Mouse (Mus musculus): Measurements from ENCODE around the gene H2-Q6. TPM values are rescaled to one million over a fixed set of nuclear protein-coding genes. Genes with fewer than 3 reads are reported as not detected.

H2-Q6 gene
- polyA plus RNA-seq, 1 experiment: 53.5 TPM

Other genes starting within 250 kb of the H2-Q6 start
- 3.7 and 3.8 TPM in 2 replicates for gene Aif1, start 248.8 kb upstream of the H2-Q6 start, polyA plus RNA-seq (2012; rRNA removed)
- 25.5 and 32.1 TPM in 2 replicates for gene Lst1, start 236.4 kb upstream of the H2-Q6 start, polyA plus RNA-seq (2012; rRNA removed)
- gene Ltb, start 230.4 kb upstream of the H2-Q6 start, polyA plus RNA-seq (2012; rRNA removed): 23.4 and 35.1 TPM in 2 replicates
- gene Tnf, start 222.8 kb upstream of the H2-Q6 start, polyA plus RNA-seq (2012; rRNA removed): 3.7 and 4.9 TPM in 2 replicates
- gene Lta, start 219.5 kb upstream of the H2-Q6 start, polyA plus RNA-seq (2012; rRNA removed): 1.8 and 2.5 TPM in 2 replicates
- not detected in 2 replicates for gene Gm16181, start 204.0 kb upstream of the H2-Q6 start, polyA plus RNA-seq (2012; rRNA removed)
- gene Atp6v1g2, start 191.2 kb upstream of the H2-Q6 start, polyA plus RNA-seq (2012; rRNA removed): 4.2 and 4.5 TPM in 2 replicates
- gene Nfkbil1, start 189.1 kb upstream of the H2-Q6 start, polyA plus RNA-seq (2012; rRNA removed): 11.8 and 13.0 TPM in 2 replicates
- 287 and 309 TPM in 2 replicates for gene Ddx39b, start 183.1 kb upstream of the H2-Q6 start, polyA plus RNA-seq (2012; rRNA removed)
- gene H2-D1, start 162.1 kb upstream of the H2-Q6 start, polyA plus RNA-seq (2012; rRNA removed): 1,065 and 1,224 TPM in 2 replicates
- gene H2-Q1, start 104.4 kb upstream of the H2-Q6 start, polyA plus RNA-seq (2012; rRNA removed): 16.5 and 51.5 TPM in 2 replicates
- 245 and 632 TPM in 2 replicates for gene H2-Q2, start 82.6 kb upstream of the H2-Q6 start, polyA plus RNA-seq (2012; rRNA removed)
- gene H2-Q4, start 45.2 kb upstream of the H2-Q6 start, polyA plus RNA-seq (2012; rRNA removed): 80.0 and 122 TPM in 2 replicates
- gene H2-Q7, start 14.3 kb downstream of the H2-Q6 start, polyA plus RNA-seq (2012; rRNA removed): 127 and 155 TPM in 2 replicates
- gene H2-Q10, start 45.2 kb downstream of the H2-Q6 start, polyA plus RNA-seq (2012; rRNA removed): 7.5 and 13.8 TPM in 2 replicates
- not detected in 2 replicates for gene Pou5f1, start 81.2 kb downstream of the H2-Q6 start, polyA plus RNA-seq (2012; rRNA removed)
- 19.7 and 20.3 TPM in 2 replicates for gene Tcf19, start 92.0 kb downstream of the H2-Q6 start, polyA plus RNA-seq (2012; rRNA removed)
- 6.5 and 6.9 TPM in 2 replicates for gene Cchcr1, start 92.2 kb downstream of the H2-Q6 start, polyA plus RNA-seq (2012; rRNA removed)
- gene Psors1c2, start 108.4 kb downstream of the H2-Q6 start, polyA plus RNA-seq (2012; rRNA removed): 0.19 and 0.43 TPM in 2 replicates
- gene Cdsn, start 127.3 kb downstream of the H2-Q6 start, polyA plus RNA-seq (2012; rRNA removed): 1.2 and 1.4 TPM in 2 replicates
- gene 2300002M23Rik, start 142.6 kb downstream of the H2-Q6 start, polyA plus RNA-seq (2012; rRNA removed): not detected in 2 replicates
- gene Sfta2, start 176.7 kb downstream of the H2-Q6 start, polyA plus RNA-seq (2012; rRNA removed): not detected in 2 replicates
- not detected in 2 replicates for gene Gm9573, start 201.8 kb downstream of the H2-Q6 start, polyA plus RNA-seq (2012; rRNA removed)
- 0.26 TPM in 1 of 2 replicates, not detected in the other for gene Mucl3, start 218.8 kb downstream of the H2-Q6 start, polyA plus RNA-seq (2012; rRNA removed)
- 20.3 and 25.1 TPM in 2 replicates for gene Vars2, start 242.7 kb downstream of the H2-Q6 start, polyA plus RNA-seq (2012; rRNA removed)
- 30.3 and 31.1 TPM in 2 replicates for gene Gtf2h4, start 248.9 kb downstream of the H2-Q6 start, polyA plus RNA-seq (2012; rRNA removed)